Mouse (Mus musculus) intestine, postnatal 0 days (tissue): ENCODE results near the gene Uvrag. TPM values are rescaled to one million over a fixed set of nuclear protein-coding genes. Genes with fewer than 3 reads are reported as not detected.

Experiments used
- ATAC-seq: fragments of 200-750 bp; cut with Nextera tagmentation; 2 replicates; pipeline ENCODE4 v1.8.0; 2017; ENCODE audit warnings: mild to moderate bottlenecking, moderate TSS enrichment, moderate library complexity
- H3K27ac ChIP-seq: fragments of 300-500 bp; sonication (generic); 2 replicates; pipeline ENCODE4 v1.5.1; 2014; ENCODE audit warnings: mild to moderate bottlenecking, low read depth, low read length, moderate library complexity
- H3K27me3 ChIP-seq: fragments of 300-500 bp; sonication (generic); replicated peaks from 2 replicates; pipeline ENCODE4 v1.6.1; 2014; ENCODE audit warnings: low read length, mixed read lengths; ENCODE audit not compliant: control insufficient read depth, insufficient read depth
- H3K36me3 ChIP-seq: fragments of 300-500 bp; sonication (generic); 2 replicates; pipeline ENCODE4 v1.6.1; 2014; ENCODE audit warnings: mild to moderate bottlenecking, moderate library complexity; ENCODE audit not compliant: control insufficient read depth, insufficient read depth
- H3K4me1 ChIP-seq: fragments of 300-500 bp; sonication (generic); replicated peaks from 2 replicates; pipeline ENCODE4 v1.6.1; 2014; ENCODE audit warnings: antibody characterized with exemption, low read length, mixed read lengths; ENCODE audit not compliant: control insufficient read depth, insufficient read depth
- H3K4me2 ChIP-seq: fragments of 300-500 bp; sonication (generic); replicated peaks from 2 replicates; pipeline ENCODE4 v1.6.1; 2014; ENCODE audit warnings: low read depth, mild to moderate bottlenecking, moderate library complexity
- H3K4me3 ChIP-seq: fragments of 300-500 bp; sonication (generic); 2 replicates; pipeline ENCODE4 v1.5.1; 2014; ENCODE audit warnings: low read depth, low read length
- H3K9ac ChIP-seq: fragments of 300-500 bp; sonication (generic); 2 replicates; pipeline ENCODE4 v1.6.1; 2014; ENCODE audit warnings: mild to moderate bottlenecking, low read depth, low read length
- H3K9me3 ChIP-seq: fragments of 300-500 bp; sonication (generic); 2 replicates; pipeline ENCODE4 v1.6.1; 2016; ENCODE audit warnings: mixed run types; ENCODE audit not compliant: control insufficient read depth
- CTCF ChIP-seq: sonication (generic); IDR thresholded peaks from 2 replicates; pipeline ENCODE4 v1.5.1; 2016; ENCODE audit warnings: low read depth, mild to moderate bottlenecking, control low read depth, antibody characterized with exemption, moderate library complexity
- WGBS: fragments of 180-500 bp; shearing (Covaris S2); extraction: QIAGEN DNeasy Blood & Tissue Kit; methylation state at CpG from one replicate; pipeline ENCODE4 v1.1.7; 2014; 5-methylcytosine and 5-hydroxymethylcytosine counted together
- polyA plus RNA-seq: library from polyadenylated mRNA; unstranded; fragments of >200 nt; fragmentation: Nextera tagmentation; extraction: Ambion mirVana; gene quantifications from 2 replicates; pipeline ENCODE4 v1.2.1, GENCODE M21; 2015

Gene Uvrag
- polyA plus RNA-seq, 1 experiment from 2014 or later: 12.0 TPM

DNA sequence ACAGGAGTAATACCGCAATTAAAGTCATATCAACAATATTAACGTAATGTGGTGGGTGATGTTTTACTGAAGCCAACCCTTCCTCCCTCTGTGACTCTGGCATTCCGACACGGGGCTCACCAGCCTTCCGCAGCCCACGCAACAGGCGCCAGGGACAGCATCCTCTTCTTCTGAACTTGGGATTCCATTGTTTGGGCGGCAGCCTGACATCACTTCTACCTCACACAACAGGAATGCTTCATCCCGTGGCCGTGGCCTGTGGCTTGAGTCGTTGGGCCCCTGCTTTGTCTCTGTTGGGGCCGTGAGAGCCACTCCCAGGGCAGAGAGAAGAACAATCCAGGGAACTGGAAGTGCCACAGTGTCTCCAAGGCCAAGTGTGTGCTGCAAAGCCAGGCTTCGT lies 264.8 kb downstream of the Uvrag start:
- Histone ChIP-seq H3K27ac (no peak overlapping the region), H3K9me3 (no peaks in the 10 kb centered on the region), H3K9ac (no peak overlapping the region), H3K36me3 (no peaks in the 10 kb centered on the region), H3K4me1 (no peaks in the 10 kb centered on the region), H3K4me2 (no peak overlapping the region), H3K27me3 (no peaks in the 10 kb centered on the region), H3K4me3 (no peak overlapping the region)
- WGBS: 41% methylated on average over 13 of the region's 13 CpGs
- no peak for ATAC-seq
- TF ChIP-seq CTCF: no peak

DNA sequence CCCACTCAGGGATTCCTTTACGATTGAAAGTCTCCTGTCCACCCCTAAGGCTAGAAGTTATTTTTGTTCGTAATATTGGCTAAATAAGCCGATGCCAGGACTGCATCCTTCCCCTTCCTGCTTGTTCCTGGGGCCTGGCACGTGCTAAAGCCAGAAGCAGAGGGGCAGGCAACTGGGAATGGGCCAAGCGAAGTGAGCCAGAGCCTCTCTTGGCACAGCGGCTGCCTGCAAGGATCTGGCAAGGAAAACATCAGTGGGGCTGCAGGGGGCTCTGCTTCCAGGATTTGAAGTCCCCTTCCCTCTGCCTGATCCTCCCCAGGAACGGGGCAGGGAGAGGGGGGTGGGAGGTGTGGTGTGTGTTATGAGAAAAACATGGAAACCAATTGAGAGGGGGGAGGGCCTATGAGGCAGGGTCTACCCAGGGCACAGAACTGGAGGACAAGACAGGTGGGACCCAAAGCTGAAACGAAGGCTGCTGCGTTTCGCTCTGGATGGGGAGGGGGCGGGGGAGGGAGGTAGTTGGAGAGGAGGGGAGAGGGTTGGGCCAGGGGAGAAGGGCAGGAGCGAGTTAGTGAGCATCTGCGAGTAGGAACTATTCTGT lies 265.5 kb downstream of the Uvrag start:
- Histone ChIP-seq H3K4me2 (no peak overlapping the region), H3K4me1 (no peaks in the 10 kb centered on the region), H3K9ac (no peak overlapping the region), H3K36me3 (no peaks in the 10 kb centered on the region), H3K9me3 (no peaks in the 10 kb centered on the region), H3K27ac (no peak overlapping the region), H3K27me3 (no peaks in the 10 kb centered on the region), H3K4me3 (no peak overlapping the region)
- ATAC-seq: no peak
- 48% methylated on average over 13 of the region's 13 CpGs for WGBS
- TF ChIP-seq CTCF: no peak

- Histone ChIP-seq H3K36me3 (no peaks in the 10 kb centered on the region), H3K9me3 (no peaks in the 10 kb centered on the region), H3K4me3 (no peak overlapping the region), H3K4me2 (no peak overlapping the region), H3K4me1 (no peaks in the 10 kb centered on the region), H3K27me3 (no peaks in the 10 kb centered on the region), H3K27ac (no peak overlapping the region), H3K9ac (no peak overlapping the region)
- 45% methylated on average over 6 of the region's 6 CpGs for WGBS
- TF ChIP-seq CTCF: no peak
- ATAC-seq: no peak
Measured at GRCm38 (mm10) chr7:98874411-98874951, 266.5 kb downstream of the Uvrag start.

- Histone ChIP-seq H3K9ac (no peak overlapping the region), H3K27ac (no peak overlapping the region), H3K27me3 (no peaks in the 10 kb centered on the region), H3K4me2 (no peak overlapping the region), H3K9me3 (no peaks in the 10 kb centered on the region), H3K36me3 (no peaks in the 10 kb centered on the region), H3K4me3 (no peak overlapping the region), H3K4me1 (no peaks in the 10 kb centered on the region)
- no peak for ATAC-seq
- 91% methylated on average over 12 of the region's 12 CpGs for WGBS
- no peak for TF ChIP-seq CTCF
Measured at GRCm38 (mm10) chr7:98873316-98873715, 267.6 kb downstream of the Uvrag start.

DNA sequence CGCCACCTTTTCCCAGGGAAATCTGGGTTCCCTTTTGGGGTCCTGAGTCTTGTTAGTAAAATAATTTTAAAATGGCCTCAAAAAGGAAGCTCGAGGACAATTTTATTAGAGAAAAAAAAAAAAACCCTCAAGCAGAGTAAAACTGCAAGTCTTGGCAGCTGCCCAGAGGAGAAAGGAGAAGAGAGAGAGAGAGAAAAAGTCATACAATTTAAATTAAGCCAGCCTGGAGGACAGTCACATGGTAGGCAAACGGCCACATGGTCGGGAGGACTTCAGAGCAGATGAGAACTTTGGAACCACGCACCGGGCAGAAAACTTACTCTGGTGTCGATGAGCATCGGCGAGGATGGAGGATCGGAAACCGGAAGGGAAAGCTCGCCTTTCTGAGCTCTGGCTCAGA lies 269.1 kb downstream of the Uvrag start:
- no peak for TF ChIP-seq CTCF
- no peaks in the 10 kb centered on the region for H3K27me3 ChIP-seq
- no peaks in the 10 kb centered on the region for H3K4me1 ChIP-seq
- WGBS: 58% methylated on average over 12 of the region's 12 CpGs
- no peaks in the 10 kb centered on the region for H3K36me3 ChIP-seq
- H3K9me3 ChIP-seq: no peaks in the 10 kb centered on the region
- H3K4me2 ChIP-seq: no peak overlapping the region
- no peak overlapping the region for H3K9ac ChIP-seq
- no peak for ATAC-seq
- no peak overlapping the region for H3K27ac ChIP-seq
- H3K4me3 ChIP-seq: no peak overlapping the region

DNA sequence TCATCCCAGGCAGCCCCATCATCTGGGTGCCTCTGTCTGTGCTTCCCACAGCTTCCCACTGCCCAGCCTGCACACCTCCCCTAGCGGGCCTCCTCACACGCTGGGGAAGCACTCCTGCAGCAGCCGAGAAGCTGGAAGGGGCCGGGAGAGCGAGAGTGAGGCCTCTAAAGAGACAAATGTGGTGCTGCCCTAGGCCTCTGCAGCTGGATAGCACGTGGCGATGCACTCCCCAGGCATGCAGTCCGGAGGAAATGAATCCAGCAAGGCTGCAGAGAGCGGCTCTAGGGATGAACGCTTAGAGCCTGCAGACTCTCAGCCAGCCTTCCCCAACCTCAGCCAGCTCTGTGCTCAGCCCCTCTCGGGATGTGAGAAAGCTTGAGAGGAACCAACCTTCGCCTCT lies 270.1 kb downstream of the Uvrag start:
- TF ChIP-seq CTCF: no peak
- H3K27ac ChIP-seq: no peak overlapping the region
- no peaks in the 10 kb centered on the region for H3K9me3 ChIP-seq
- 33% methylated on average over 12 of the region's 12 CpGs for WGBS
- H3K4me3 ChIP-seq: no peak overlapping the region
- no peak overlapping the region for H3K9ac ChIP-seq
- no peaks in the 10 kb centered on the region for H3K27me3 ChIP-seq
- H3K4me2 ChIP-seq: no peak overlapping the region
- no peaks in the 10 kb centered on the region for H3K36me3 ChIP-seq
- ATAC-seq: no peak
- no peaks in the 10 kb centered on the region for H3K4me1 ChIP-seq
